Mouse (Mus musculus): ENCODE measurements around the gene Ppp1r10.

- TF ChIP-seq CTCF (conservative IDR thresholded peaks at IDR 0.05; ENCODE audit: insufficient read depth, insufficient read length, low read depth, low read length): no peak
- no peak for TF ChIP-seq POLR2A (IDR thresholded peaks at IDR 0.05; ENCODE audit: low read depth, low read length)
Observed at GRCm38 (mm10) chr17:35915538-35916296, 517 bp upstream of the Ppp1r10 start.

Data from kidney, adult 2 months (tissue).